Mouse (Mus musculus): ENCODE measurements around the gene Kcnj3. TPM values are rescaled to one million over a fixed set of nuclear protein-coding genes. Genes with fewer than 3 reads are reported as not detected.

Gene Kcnj3
- total RNA-seq, 2 experiments from 2014 or later: 0.11 to 0.15 TPM

GRCm38 (mm10) chr2:55505712-55506111 is 69.9 kb downstream of the Kcnj3 start:
- no peak for DNase-seq

GRCm38 (mm10) chr2:55517297-55517696 is 81.5 kb downstream of the Kcnj3 start:
- no peak for DNase-seq

GRCm38 (mm10) chr2:55532738-55533491 is 97.1 kb downstream of the Kcnj3 start:
- no peak for DNase-seq

- DNase-seq: no peak
Measured at GRCm38 (mm10) chr2:55534946-55535345, 99.2 kb downstream of the Kcnj3 start.

GRCm38 (mm10) chr2:55535482-55535881 is 99.7 kb downstream of the Kcnj3 start:
- no peak for DNase-seq

GRCm38 (mm10) chr2:55547612-55548011 is 111.8 kb downstream of the Kcnj3 start:
- no peak for DNase-seq

GRCm38 (mm10) chr2:55558368-55558985 is 122.7 kb downstream of the Kcnj3 start:
- no peak for DNase-seq

- no peak for DNase-seq
Measured at GRCm38 (mm10) chr2:55569291-55569690, 133.5 kb downstream of the Kcnj3 start.

GRCm38 (mm10) chr2:55571425-55571824 is 135.7 kb downstream of the Kcnj3 start:
- no peak for DNase-seq

GRCm38 (mm10) chr2:55580286-55580685 is 144.5 kb downstream of the Kcnj3 start:
- DNase-seq: no peak

- DNase-seq: no peak
Measured at GRCm38 (mm10) chr2:55591226-55591988, 155.6 kb downstream of the Kcnj3 start.
